Mouse (Mus musculus) urinary bladder, adult 18-20 months (tissue): ENCODE measurements around the gene Sel1l3.

Experiments
- DNase-seq, 2 experiments: peaks; one replicate each; pipeline ENCODE4 v3.0.0; 2022; ENCODE audit warnings: low spot score in 2 of 2, mixed read lengths in 2 of 2

Gene Sel1l3

GRCm38 (mm10) chr5:53212782-53213710, 681 bp downstream of the Sel1l3 start:
- DNase-seq = peak in 1 of 2 experiments; percentile 30

- DNase-seq = peak in 1 of 2 experiments; percentile 19
Measured at GRCm38 (mm10) chr5:53212087-53212781, 1.5 kb downstream of the Sel1l3 start.

GRCm38 (mm10) chr5:53211241-53211640, 2.5 kb downstream of the Sel1l3 start:
- no peak for DNase-seq

GRCm38 (mm10) chr5:53210481-53210880, 3.2 kb downstream of the Sel1l3 start:
- no peak for DNase-seq

- DNase-seq = no peak
Measured at GRCm38 (mm10) chr5:53209773-53210172, 4.0 kb downstream of the Sel1l3 start.

GRCm38 (mm10) chr5:53208731-53209130, 5.0 kb downstream of the Sel1l3 start:
- no peak for DNase-seq

- no peak for DNase-seq
Measured at GRCm38 (mm10) chr5:53206575-53206974, 7.2 kb downstream of the Sel1l3 start.

- no peak for DNase-seq
Measured at GRCm38 (mm10) chr5:53202748-53203147, 11.0 kb downstream of the Sel1l3 start.

GRCm38 (mm10) chr5:53200825-53201224, 12.9 kb downstream of the Sel1l3 start:
- no peak for DNase-seq

- no peak for DNase-seq
Measured at GRCm38 (mm10) chr5:53198408-53198807, 15.3 kb downstream of the Sel1l3 start.

- DNase-seq = peak in 1 of 2 experiments; percentile 13
Measured at GRCm38 (mm10) chr5:53196387-53197088, 17.2 kb downstream of the Sel1l3 start.

GRCm38 (mm10) chr5:53194841-53195240, 18.9 kb downstream of the Sel1l3 start:
- no peak for DNase-seq

- DNase-seq = no peak
Measured at GRCm38 (mm10) chr5:53194421-53194820, 19.3 kb downstream of the Sel1l3 start.

- no peak for DNase-seq
Measured at GRCm38 (mm10) chr5:53193092-53194030, 20.4 kb downstream of the Sel1l3 start.

GRCm38 (mm10) chr5:53188608-53189007, 25.1 kb downstream of the Sel1l3 start:
- no peak for DNase-seq

- DNase-seq = peak in 1 of 2 experiments; percentile 10
Measured at GRCm38 (mm10) chr5:53187245-53187644, 26.5 kb downstream of the Sel1l3 start.

- no peak for DNase-seq
Measured at GRCm38 (mm10) chr5:53185803-53186202, 27.9 kb downstream of the Sel1l3 start.

- no peak for DNase-seq
Measured at GRCm38 (mm10) chr5:53179965-53180364, 33.8 kb downstream of the Sel1l3 start.

- DNase-seq = no peak
Measured at GRCm38 (mm10) chr5:53176703-53177102, 37.0 kb downstream of the Sel1l3 start.

GRCm38 (mm10) chr5:53176075-53176474, 37.7 kb downstream of the Sel1l3 start:
- no peak for DNase-seq

GRCm38 (mm10) chr5:53175195-53175594, 38.5 kb downstream of the Sel1l3 start:
- DNase-seq = no peak
